Mouse (Mus musculus) cerebellum, adult 9-11 months (tissue): ENCODE measurements at regions not wholly inside any gene's neighbourhood (a gene's known extent, or its start where the extent isn't known, plus 50 kb on each side); places are given as distances from the start of the nearest gene placed in this dataset.
"Not testable (repeated sequence)": the region's sequence is repeated elsewhere in the genome, so short reads cannot be mapped to it uniquely, and the experiment has no call there.

Source experiments
- DNase-seq: peaks from one replicate; pipeline ENCODE4 v3.0.0; 2022

GRCm38 (mm10) chr3:72552597-72552996, 415.1 kb downstream of the Sis start:
- DNase-seq: not testable (repeated sequence)

GRCm38 (mm10) chr3:72534010-72534409, 433.7 kb downstream of the Sis start:
- no peak for DNase-seq

- DNase-seq: not testable (repeated sequence)
Observed at GRCm38 (mm10) chr3:72525771-72526170, 441.9 kb downstream of the Sis start.

- DNase-seq: not testable (repeated sequence)
Observed at GRCm38 (mm10) chr3:72517846-72518245, 449.8 kb downstream of the Sis start.

GRCm38 (mm10) chr3:72504281-72504680, 463.4 kb downstream of the Sis start:
- DNase-seq: no peak

GRCm38 (mm10) chr3:72501754-72502153, 465.9 kb downstream of the Sis start:
- no peak for DNase-seq

GRCm38 (mm10) chr3:72455326-72455725, 512.3 kb downstream of the Sis start:
- peak; percentile 38 for DNase-seq
